Mouse (Mus musculus): Measurements from ENCODE around the gene Gcsam. TPM values are rescaled to one million over a fixed set of nuclear protein-coding genes. Genes with fewer than 3 reads are reported as not detected.

The Gcsam gene
- polyA plus RNA-seq, 1 experiment from 2014 or later: not detected

- Histone ChIP-seq H3K4me1 (no peaks in the 10 kb centered on the region), H3K4me2 (no peak overlapping the region), H3K27ac (no peak overlapping the region), H3K36me3 (ENCODE audit: poor library complexity, severe bottlenecking) (no peaks in the 10 kb centered on the region), H3K27me3 (no peaks in the 10 kb centered on the region), H3K9me3 (replicated peaks) (no peaks in the 10 kb centered on the region), H3K4me3 (no peak overlapping the region), H3K9ac (no peak overlapping the region)
- ATAC-seq: no peak
- 88% methylated on average over 2 of the region's 2 CpGs for WGBS
Measured at GRCm38 (mm10) chr16:45624791-45625190, 14.6 kb downstream of the Gcsam start.

GRCm38 (mm10) chr16:45625342-45625741, 15.2 kb downstream of the Gcsam start:
- H3K27ac ChIP-seq: no peak overlapping the region

GRCm38 (mm10) chr16:45629497-45630105, 19.4 kb downstream of the Gcsam start:
- H3K4me3 ChIP-seq: no peak overlapping the region
- ATAC-seq: no peak
- WGBS: 87% methylated on average over 8 of the region's 8 CpGs

More at GRCm38 (mm10) chr16:45625342-45625741, 15.2 kb downstream of the Gcsam start:
- WGBS: 82% methylated on average over 2 of the region's 2 CpGs
- H3K4me3 ChIP-seq: no peak overlapping the region
- no peak for ATAC-seq
- H3K4me1 ChIP-seq: no peaks in the 10 kb centered on the region
- no peaks in the 10 kb centered on the region for H3K36me3 ChIP-seq (ENCODE audit: poor library complexity, severe bottlenecking)
- H3K4me2 ChIP-seq: no peak overlapping the region
- no peak overlapping the region for H3K9ac ChIP-seq
- H3K9me3 ChIP-seq (replicated peaks): no peaks in the 10 kb centered on the region
- H3K27me3 ChIP-seq: no peaks in the 10 kb centered on the region

GRCm38 (mm10) chr16:45630347-45630960, 20.3 kb downstream of the Gcsam start:
- no peaks in the 10 kb centered on the region for H3K4me1 ChIP-seq
- no peaks in the 10 kb centered on the region for H3K36me3 ChIP-seq (ENCODE audit: poor library complexity, severe bottlenecking)
- H3K9me3 ChIP-seq (replicated peaks): no peaks in the 10 kb centered on the region
- no peak overlapping the region for H3K4me2 ChIP-seq
- peak; percentile 90 for ATAC-seq
- WGBS: 57% methylated on average over 5 of the region's 5 CpGs
- H3K27me3 ChIP-seq: no peaks in the 10 kb centered on the region
- no peak overlapping the region for H3K27ac ChIP-seq
- H3K4me3 ChIP-seq: no peak overlapping the region
- H3K9ac ChIP-seq: no peak overlapping the region

More at GRCm38 (mm10) chr16:45629497-45630105, 19.4 kb downstream of the Gcsam start:
- H3K27ac ChIP-seq: no peak overlapping the region
- H3K4me2 ChIP-seq: no peak overlapping the region
- no peaks in the 10 kb centered on the region for H3K27me3 ChIP-seq
- H3K4me1 ChIP-seq: no peaks in the 10 kb centered on the region
- H3K9me3 ChIP-seq (replicated peaks): no peaks in the 10 kb centered on the region
- no peaks in the 10 kb centered on the region for H3K36me3 ChIP-seq (ENCODE audit: poor library complexity, severe bottlenecking)
- no peak overlapping the region for H3K9ac ChIP-seq

- H3K9me3 ChIP-seq (replicated peaks): no peaks in the 10 kb centered on the region
- WGBS: 85% methylated on average over 4 of the region's 4 CpGs
- H3K27ac ChIP-seq: no peak overlapping the region
Measured at GRCm38 (mm10) chr16:45632420-45632819, 22.2 kb downstream of the Gcsam start.

GRCm38 (mm10) chr16:45635826-45636225, 25.6 kb downstream of the Gcsam start:
- H3K27ac ChIP-seq: no peak overlapping the region
- no peaks in the 10 kb centered on the region for H3K9me3 ChIP-seq (replicated peaks)
- no peak overlapping the region for H3K4me2 ChIP-seq
- no peaks in the 10 kb centered on the region for H3K27me3 ChIP-seq
- H3K9ac ChIP-seq: no peak overlapping the region
- 91% methylated on average over 2 of the region's 2 CpGs for WGBS
- H3K4me3 ChIP-seq: no peak overlapping the region
- no peaks in the 10 kb centered on the region for H3K4me1 ChIP-seq
- ATAC-seq: no peak
- no peaks in the 10 kb centered on the region for H3K36me3 ChIP-seq (ENCODE audit: poor library complexity, severe bottlenecking)

More at GRCm38 (mm10) chr16:45632420-45632819, 22.2 kb downstream of the Gcsam start:
- no peak for ATAC-seq
- Histone ChIP-seq H3K9ac (no peak overlapping the region), H3K36me3 (ENCODE audit: poor library complexity, severe bottlenecking) (no peaks in the 10 kb centered on the region), H3K4me1 (no peaks in the 10 kb centered on the region), H3K4me3 (no peak overlapping the region), H3K4me2 (no peak overlapping the region), H3K27me3 (no peaks in the 10 kb centered on the region)

GRCm38 (mm10) chr16:45640070-45640762, 30.0 kb downstream of the Gcsam start:
- Histone ChIP-seq H3K9me3 (replicated peaks) (no peaks in the 10 kb centered on the region), H3K4me1 (no peaks in the 10 kb centered on the region), H3K4me2 (no peak overlapping the region), H3K36me3 (ENCODE audit: poor library complexity, severe bottlenecking) (no peaks in the 10 kb centered on the region), H3K27ac (no peak overlapping the region), H3K4me3 (no peak overlapping the region), H3K27me3 (no peaks in the 10 kb centered on the region), H3K9ac (no peak overlapping the region)
- no peak for ATAC-seq
- 82% methylated on average over 10 of the region's 10 CpGs for WGBS

GRCm38 (mm10) chr16:45641301-45641700, 31.1 kb downstream of the Gcsam start:
- Histone ChIP-seq H3K27me3 (no peaks in the 10 kb centered on the region), H3K36me3 (ENCODE audit: poor library complexity, severe bottlenecking) (no peaks in the 10 kb centered on the region), H3K27ac (no peak overlapping the region), H3K9ac (no peak overlapping the region), H3K4me3 (no peak overlapping the region), H3K4me1 (no peaks in the 10 kb centered on the region), H3K9me3 (replicated peaks) (no peaks in the 10 kb centered on the region), H3K4me2 (no peak overlapping the region)
- no peak for ATAC-seq
- WGBS: 79% methylated on average over 3 of the region's 3 CpGs

GRCm38 (mm10) chr16:45643944-45644343, 33.8 kb downstream of the Gcsam start:
- 88% methylated on average over 3 of the region's 3 CpGs for WGBS
- Histone ChIP-seq H3K27ac (no peak overlapping the region), H3K36me3 (ENCODE audit: poor library complexity, severe bottlenecking) (no peaks in the 10 kb centered on the region), H3K4me3 (no peak overlapping the region), H3K9me3 (replicated peaks) (no peaks in the 10 kb centered on the region), H3K9ac (no peak overlapping the region), H3K4me2 (no peak overlapping the region), H3K27me3 (no peaks in the 10 kb centered on the region), H3K4me1 (no peaks in the 10 kb centered on the region)
- ATAC-seq: no peak

GRCm38 (mm10) chr16:45644380-45644779, 34.2 kb downstream of the Gcsam start:
- Histone ChIP-seq H3K4me2 (no peak overlapping the region), H3K27me3 (no peaks in the 10 kb centered on the region), H3K9ac (no peak overlapping the region), H3K36me3 (ENCODE audit: poor library complexity, severe bottlenecking) (no peaks in the 10 kb centered on the region), H3K27ac (no peak overlapping the region), H3K9me3 (replicated peaks) (no peaks in the 10 kb centered on the region), H3K4me1 (no peaks in the 10 kb centered on the region), H3K4me3 (no peak overlapping the region)
- ATAC-seq: no peak
- 79% methylated on average over 6 of the region's 6 CpGs for WGBS

GRCm38 (mm10) chr16:45651497-45651896, 41.3 kb downstream of the Gcsam start:
- Histone ChIP-seq H3K4me2 (no peak overlapping the region), H3K36me3 (ENCODE audit: poor library complexity, severe bottlenecking) (no peaks in the 10 kb centered on the region), H3K27ac (no peak overlapping the region), H3K9ac (no peak overlapping the region), H3K4me1 (peaks cover 9% of the 10 kb centered on the region), H3K9me3 (replicated peaks) (no peaks in the 10 kb centered on the region), H3K4me3 (no peak overlapping the region), H3K27me3 (peaks cover 20% of the 10 kb centered on the region)
- WGBS: 95% methylated on average over 2 of the region's 2 CpGs
- no peak for ATAC-seq

Measured in forebrain, embryonic 13.5 days (tissue).